Mouse (Mus musculus) adrenal gland, postnatal 10 days (tissue): ENCODE results near the gene Cfap69. TPM values are rescaled to one million over a fixed set of nuclear protein-coding genes. Genes with fewer than 3 reads are reported as not detected.

ENCODE experiments used
- DNase-seq: peaks from one replicate; pipeline ENCODE4 v3.0.0; 2021; ENCODE audit warnings: mixed read lengths
- total RNA-seq, 2 experiments: library from RNA; stranded (reverse); gene quantifications; 2 replicates each; pipeline ENCODE4 v1.2.3; 2021

Cfap69 gene
- total RNA-seq, 2 experiments from 2014 or later, result 2.6 to 5.0 TPM

DNA sequence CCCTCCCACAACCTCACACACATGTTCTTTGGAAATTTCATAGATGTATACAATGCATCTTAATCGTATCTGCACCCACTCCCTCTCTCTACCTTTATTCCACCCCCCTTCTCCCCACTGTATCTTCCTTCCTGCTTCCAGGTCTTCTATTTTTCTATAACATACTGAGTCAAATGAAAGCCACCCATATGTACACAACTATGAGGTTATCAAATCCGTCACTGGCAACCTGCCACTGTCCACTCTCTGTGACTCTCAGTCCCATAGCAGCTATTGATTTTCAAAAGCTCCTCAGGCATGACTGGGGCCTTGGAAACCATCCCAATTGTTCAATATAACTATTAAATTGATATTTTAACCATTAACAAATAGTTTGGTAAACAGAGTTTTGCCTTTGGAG lies 6.1 kb downstream of the Cfap69 start:
- no peak for DNase-seq

DNA sequence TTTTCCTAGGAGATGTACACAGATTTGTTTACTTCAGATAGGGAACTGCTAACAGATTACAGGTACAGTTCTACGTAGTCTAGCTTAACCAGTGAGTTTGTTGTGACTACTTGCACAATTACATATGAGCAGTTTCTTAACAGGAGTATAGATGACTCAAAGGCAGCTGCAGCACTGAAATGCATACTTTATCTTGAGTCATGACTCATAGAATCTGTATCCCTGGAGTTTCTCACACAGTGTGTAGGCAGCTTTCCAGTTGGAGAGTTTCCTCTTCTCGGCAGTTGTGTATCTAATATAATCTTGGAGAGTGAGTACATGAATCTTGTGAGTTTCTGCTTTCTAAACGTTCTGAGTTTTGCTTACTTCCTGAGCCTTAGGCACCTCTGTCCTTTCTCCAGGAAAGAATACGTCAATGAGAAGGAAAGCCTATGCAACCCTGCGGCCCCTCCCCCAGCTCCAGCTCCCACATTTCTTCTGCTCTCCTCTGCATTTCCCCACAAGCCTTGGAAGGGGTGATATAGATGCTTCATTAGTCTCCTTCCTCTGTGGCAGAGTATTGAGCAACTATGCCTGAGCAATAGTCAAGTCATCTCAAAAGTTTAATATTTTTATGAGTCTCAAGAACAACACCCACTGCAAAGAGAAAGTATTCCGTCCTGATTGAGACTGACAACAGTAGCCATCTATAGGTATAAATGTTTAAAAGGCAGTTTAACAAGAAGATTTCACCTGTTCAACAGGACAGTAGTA lies 15.0 kb downstream of the Cfap69 start:
- peak; percentile 21 for DNase-seq

DNA sequence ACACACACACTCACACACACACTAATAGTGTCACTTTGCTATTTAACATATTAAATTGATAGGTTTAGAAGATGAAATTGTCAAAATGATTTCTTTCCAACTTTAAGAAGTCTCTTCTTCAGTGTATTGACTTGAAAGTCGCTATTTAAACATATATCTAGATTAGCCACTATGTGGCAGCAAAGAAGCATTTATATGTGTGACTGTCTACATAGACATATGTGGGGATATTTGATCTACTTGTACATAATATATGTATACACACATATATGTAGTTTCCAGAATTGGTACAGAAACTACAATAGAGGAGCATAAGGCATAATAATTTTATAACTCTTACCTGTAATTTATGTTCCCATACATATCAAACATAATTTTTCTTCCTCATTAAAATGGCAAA lies 17.9 kb downstream of the Cfap69 start:
- no peak for DNase-seq

DNA sequence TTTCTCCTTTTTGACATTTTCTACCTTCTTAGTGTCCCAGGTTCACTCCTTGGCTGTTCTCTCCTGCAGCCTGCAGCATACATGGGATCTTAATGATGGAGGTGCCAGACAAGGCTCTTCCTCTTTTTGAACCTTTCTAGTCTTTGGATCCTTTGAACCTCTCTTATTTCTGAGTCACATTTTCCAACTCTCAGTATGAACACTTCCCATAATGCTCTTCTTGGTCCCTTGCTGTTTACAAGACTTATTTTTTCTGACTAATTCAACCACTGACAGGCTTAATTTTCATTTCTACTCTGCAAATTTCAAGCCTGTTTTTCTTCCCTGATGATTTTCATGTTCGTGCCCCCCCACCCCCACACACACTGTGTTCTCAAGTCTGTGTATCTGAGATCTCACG lies 25.5 kb downstream of the Cfap69 start:
- DNase-seq, result no peak

DNA sequence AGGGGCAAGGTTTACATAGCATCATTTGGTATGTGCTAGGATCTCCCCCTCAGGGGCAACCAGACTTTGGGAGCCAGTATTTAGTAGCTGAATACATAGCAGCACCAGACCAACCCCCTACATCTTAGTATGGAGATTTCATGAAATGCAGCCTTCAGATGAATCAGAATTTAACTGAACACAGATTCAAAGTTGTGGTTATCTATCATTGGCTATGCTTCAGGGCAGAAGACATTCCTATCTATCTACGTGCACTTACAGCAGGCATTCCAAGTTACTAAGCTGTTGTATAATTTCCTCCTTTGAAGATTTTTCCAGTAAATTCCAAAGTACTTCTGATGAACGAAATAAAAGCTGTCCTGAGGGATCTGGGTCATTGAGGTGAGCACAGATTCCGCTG lies 38.5 kb downstream of the Cfap69 start:
- DNase-seq, result no peak

DNA sequence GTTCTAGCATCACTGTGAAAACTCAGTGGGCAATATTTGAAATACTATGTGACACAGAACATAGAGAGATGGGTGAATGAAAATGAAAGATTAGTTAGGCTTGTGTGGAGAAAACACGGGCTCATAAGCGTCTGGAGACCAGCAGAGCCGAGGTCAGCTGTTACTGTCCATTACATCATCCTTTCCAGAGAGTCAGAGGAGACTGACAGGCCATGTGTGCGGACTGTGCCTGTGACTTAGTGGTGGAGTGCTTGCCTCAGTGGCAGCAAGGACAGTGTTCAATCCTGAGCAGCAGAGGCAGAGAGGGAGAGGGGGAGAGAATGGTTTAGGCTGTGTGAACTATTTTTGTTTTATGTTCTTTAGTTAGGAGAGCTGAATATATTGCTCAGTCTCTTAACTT lies 45.7 kb downstream of the Cfap69 start:
- no peak for DNase-seq

DNA sequence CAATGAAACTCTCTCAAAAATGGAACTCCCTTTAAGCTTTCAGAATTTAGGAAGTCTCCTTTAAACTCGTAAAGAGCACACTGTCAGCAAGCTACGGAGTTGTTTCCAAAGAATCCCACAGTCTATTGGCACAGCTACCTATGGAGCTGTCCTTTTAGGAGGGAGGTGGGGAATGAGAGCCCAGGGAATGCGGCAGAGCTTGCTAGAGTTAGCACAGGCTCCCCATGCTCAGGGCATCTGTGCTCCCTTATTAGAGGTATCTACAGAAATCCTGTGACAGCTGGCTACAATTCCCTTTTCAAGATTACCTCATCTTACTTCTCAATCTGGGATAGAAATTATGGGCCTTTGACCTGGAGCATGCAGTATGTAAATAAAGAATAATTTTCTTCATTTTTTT lies 53.5 kb downstream of the Cfap69 start:
- no peak for DNase-seq

DNA sequence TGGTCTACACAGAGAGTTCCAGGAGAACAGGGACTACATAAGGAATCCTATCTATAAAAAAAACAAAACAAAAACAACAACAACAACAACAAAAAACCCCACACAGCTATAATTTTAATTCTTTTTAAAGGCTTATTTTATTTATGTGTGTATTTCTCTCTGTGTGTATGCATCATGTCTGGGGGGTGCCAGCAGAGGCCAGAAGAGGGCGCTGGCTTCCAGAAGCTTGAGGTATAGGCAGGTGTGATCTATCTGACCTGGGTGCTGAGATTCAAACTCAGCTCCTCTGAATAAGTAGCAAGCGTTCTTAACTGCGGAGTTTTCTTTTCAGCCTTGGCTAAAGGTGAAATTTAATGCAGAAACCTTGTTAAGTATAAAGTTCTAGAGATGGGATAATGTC lies 76.4 kb downstream of the Cfap69 start:
- no peak for DNase-seq

DNA sequence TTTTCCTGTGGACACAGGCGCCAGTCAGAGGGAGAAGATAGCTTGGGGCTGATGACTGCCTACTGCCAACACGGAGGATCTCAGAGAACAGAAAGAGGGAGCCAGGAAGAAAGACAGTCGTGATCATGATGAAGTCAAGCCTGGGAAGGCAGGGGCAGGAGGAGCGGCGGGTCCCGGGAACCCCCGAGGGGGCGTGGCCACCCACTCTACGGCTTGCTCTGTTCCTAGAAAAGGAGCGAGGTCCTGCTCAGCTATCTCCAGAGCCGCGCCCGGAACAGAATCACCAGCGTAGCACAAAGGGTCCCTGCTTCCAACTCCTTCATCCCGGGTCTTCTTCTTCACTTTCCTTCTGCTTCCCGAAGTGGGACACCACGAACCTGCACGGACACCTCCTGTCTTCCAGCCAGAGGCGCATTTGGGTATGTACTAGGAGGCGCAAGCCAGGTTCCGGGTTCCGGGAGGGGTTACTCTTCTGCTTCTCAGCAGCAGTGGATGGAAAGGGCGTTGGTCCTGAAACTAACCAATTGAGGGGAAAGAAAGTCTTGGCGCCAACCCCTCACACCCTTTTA lies 90.2 kb downstream of the Cfap69 start, which contains the start of gene Gm8773:
Gene Gm8773, plus strand, starts transcription at position 51 of the 569 bp plus-strand sequence.
- DNase-seq, result peak; percentile 10

DNA sequence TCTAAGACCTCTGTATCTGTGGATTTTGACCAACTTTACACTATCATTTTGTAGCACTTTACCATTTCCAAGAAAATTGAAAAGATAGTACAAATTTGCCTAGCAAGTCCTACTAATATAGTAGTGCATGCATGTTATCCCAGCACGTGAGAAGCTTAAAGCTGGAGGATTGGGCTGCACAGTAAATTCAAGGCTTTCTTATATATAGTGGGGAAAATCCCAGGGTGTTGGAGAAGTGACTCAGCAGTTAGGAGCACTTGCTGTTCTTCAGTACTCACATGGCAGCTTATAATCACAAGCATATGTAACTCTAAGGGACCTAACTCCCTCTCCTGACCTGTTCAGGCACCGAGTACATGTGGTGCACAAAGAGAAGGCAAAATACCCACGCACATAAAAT lies 101.6 kb downstream of the Cfap69 start:
- no peak for DNase-seq

DNA sequence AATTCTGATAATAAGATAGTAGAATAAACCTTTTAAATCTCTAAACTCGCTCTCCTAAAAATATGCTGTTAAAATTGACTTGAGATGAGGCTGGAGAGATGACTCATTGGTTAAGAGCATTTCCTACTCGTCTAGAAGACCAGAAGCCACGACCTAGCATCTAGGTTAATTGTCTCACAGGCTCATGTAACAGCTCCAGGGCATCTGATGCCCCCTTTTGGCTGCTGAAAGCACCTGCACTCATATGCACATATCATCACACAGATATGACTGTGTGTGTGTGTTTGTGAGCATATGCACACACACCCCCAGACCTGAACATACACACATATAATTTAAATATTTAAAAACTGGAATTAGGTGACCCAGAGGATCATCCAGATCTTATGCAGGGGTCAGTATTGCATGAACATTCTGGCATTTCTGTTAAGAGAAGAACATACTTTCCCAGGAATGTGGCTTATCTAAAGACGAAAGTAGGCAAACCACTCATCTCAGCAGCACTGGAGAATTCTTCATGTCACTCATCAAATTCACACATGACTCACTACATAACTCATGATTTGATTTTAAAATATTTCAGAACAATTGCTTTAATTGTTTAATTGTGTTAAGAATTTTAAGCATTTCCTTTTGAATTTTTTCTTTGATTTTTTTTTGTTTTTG lies 102.9 kb downstream of the Cfap69 start:
- DNase-seq, result no peak

DNA sequence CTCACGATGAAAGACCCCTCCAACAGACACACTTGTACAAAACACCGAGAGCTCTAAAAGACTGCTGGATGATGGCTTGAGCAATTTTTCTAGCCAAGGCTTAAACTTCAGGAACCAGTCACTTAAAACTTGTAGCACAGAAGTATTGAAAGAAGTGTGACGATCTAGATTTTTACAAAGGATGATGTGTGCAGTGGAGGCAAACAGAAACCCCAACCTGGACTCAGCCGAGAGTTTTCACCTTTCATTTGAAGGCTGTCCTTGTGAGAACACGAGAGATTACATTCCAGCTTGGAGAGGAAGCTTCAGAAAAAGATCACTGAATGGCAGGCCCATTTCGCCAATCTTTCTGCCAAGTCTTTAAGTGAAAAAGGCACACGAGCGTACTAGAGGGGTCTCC lies 104.2 kb downstream of the Cfap69 start:
- no peak for DNase-seq

DNA sequence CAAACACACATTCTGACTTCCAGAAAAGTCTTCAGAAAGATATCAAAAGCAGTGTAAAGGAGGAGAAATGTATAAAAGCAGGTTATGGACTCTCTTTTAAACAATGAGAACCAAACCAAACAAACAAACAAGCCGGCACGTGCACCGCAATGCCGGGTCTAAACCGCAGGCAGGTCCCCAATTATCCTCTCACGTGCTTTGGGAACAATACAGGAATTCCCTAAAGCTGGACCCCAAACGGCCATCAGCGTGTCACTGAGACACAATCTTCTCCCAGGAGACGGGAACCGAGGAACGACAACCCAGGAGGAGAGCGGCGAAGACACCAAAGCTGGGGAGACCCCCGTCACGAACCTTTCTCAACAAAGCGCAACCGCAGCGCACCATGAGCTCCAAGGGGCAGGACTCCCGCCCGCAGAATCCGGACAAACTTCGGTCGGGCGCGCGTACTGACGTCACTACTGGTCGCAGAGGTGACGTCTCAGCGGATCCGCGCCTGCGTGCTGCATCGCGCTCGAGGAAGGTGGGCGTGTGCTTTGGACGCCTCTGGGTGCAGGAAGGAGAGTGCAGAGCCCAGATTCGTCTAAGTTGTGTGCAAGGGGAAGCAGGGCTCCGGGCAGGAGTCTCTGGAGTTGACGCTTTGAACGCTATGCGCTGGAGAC lies 104.8 kb downstream of the Cfap69 start, which contains the start of gene Gtpbp10:
Gene Gtpbp10, minus strand, starts transcription at position 460 of the 662 bp plus-strand sequence.
- peak; percentile 96 for DNase-seq

DNA sequence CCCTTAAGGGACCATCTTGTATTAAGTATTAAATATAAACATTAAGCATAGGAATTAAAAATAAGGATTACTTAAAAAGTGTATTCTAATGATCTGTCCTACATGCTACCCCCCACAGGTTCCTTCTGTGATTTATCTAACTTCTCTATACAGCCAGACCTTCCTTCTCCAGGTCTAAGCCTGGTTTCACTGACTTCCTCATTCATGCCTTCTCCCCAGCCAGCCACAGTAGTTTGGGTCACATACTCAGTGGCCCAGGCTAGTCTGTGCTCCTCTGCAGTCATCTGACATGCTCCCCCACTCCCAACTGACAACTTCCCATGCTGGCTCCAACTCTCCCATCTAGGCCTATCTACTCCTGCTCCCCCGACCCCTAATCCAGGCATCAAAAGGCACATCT lies 112.9 kb downstream of the Cfap69 start:
- no peak for DNase-seq

DNA sequence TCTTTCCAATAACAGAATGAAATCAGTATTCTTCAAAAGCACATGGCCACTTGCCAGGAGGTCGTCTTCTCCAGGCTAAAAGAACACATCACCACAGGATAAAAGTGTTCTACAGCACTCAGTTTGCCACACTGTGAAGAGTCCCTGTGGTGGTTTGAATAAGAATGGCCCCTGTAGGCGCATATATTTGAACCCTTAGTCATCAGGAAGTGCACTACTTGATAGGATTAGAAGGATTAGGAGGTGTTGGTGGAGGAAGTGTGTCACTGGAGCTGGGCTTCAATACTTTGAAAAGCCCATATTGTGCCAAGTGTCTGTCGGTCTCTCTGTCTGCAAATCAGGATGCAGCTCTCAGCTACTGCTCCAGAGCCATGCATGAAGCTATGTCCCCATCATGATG lies 123.7 kb downstream of the Cfap69 start:
- DNase-seq, result no peak

DNA sequence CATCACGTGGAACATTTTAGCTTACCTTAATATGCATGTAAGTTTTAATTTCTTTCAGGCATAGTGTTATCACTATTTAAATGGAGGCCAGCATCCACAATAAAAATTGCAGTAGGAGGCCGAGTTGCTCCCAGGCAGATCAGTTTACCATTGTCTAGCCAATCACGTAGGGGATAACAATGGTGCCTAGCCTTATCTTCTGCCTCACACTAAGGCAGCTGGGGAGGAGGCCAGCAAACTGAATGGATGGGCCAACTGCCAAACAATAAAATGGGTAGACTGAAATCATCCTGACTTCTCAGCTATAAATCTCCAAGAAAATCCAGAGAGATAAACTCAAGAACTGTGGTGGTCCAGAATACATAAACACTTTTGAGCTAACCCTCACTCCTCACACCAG lies 124.3 kb downstream of the Cfap69 start:
- no peak for DNase-seq

DNA sequence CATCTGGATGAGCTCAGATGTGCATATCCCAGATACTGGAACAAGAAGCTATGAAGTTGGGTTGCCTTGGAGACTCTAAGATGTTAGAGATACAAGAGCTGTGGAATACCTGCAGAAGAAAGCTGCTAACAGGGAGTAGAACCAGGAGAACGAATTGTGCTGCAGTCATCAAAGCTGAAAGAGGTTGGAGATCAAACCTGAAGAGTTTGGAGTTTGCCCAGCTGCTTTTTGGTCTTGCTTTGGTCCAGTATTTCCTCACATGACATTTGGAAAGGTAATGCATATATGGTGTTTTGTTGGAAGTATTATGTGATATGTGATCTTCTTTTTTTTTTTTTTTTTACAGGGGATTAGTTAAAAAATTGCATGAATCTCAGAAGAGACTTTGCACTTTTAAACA lies 127.9 kb downstream of the Cfap69 start:
- no peak for DNase-seq

DNA sequence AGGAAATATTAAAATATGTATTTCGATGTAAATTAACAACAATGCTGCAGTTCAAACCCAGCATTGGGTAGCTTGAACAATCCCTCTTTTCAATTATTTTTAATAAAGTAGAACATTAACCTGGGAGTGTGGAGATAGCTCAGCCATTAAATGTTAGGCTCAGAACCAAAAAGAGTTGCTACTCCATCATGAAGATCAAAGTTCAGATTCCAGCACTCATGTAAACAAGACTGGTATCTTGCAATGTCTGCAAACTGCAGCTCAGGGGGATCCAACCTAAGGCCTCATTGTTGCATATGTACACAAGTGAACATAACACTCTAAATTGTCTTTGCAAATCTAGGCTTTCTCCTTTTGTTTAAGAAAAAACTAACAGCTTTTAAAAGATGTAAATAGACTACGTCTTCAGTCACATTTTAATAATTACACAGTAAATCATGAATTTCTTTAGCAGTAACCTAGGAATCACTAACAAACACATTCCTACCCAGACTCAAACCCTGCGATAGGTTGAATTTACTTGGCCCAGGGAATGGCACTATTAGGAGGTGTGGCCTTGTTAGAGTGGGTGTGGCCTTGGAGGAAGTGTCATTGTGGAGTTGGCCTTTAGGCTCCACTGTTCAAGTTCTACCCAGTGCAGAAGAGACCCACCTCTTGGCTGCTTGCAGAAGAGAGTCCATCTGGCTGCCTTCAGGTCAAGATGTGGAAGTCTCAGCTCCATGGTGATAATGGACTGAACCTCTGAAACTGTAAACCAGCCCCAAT lies 130.2 kb downstream of the Cfap69 start:
- no peak for DNase-seq
